Comparison of ENCODE assay signal across 21 mouse cellular contexts in genomic region chr14:21753367-21753766, GRCm38 (mm10). TPM values are rescaled to one million over a fixed set of nuclear protein-coding genes. Genes with fewer than 3 reads are reported as not detected.
"Had no signal": no experiment of that assay in that cellular context is flagged by ENCODE, and none has a peak within 500 bp of the region (broad histone marks: within the 10 kb centered on the region; RNA-seq: fewer than 3 reads in every experiment).

No protein-coding gene starts in this region.

- H3K9me3 ChIP-seq: neural tube, embryonic 13.5 days; neural tube, embryonic 15.5 days; stomach, embryonic 15.5 days had no signal

- H3K27ac ChIP-seq: neural tube, embryonic 13.5 days; neural tube, embryonic 15.5 days; stomach, embryonic 15.5 days had no signal

- H3K36me3 ChIP-seq: neural tube, embryonic 13.5 days; neural tube, embryonic 15.5 days; stomach, embryonic 15.5 days had no signal

- H3K4me2 ChIP-seq: neural tube, embryonic 15.5 days; stomach, embryonic 15.5 days had no signal

- DNase-seq: retina, postnatal 1 day; right cerebral cortex, adult 18-20 months; right cerebral cortex, postnatal 14 days; right cerebral cortex, postnatal 25 days; right cerebral cortex, postnatal 4 days; spleen, adult 18-20 months; thymus, adult 18-20 months; thymus, adult 2 months; thymus, postnatal 14 days; thymus, postnatal 25 days; thymus, postnatal 36 days; thymus, postnatal 4 days had no signal

- H3K27me3 ChIP-seq: neural tube, embryonic 13.5 days; neural tube, embryonic 15.5 days; stomach, embryonic 15.5 days had no signal

- H3K4me3 ChIP-seq: neural tube, embryonic 13.5 days; neural tube, embryonic 15.5 days; stomach, embryonic 15.5 days had no signal

- H3K9ac ChIP-seq: neural tube, embryonic 13.5 days; neural tube, embryonic 15.5 days; stomach, embryonic 15.5 days had no signal

RNA-seq across cellular contexts. Expression of gene Dusp13, which starts 2.4 kb away (rescaled TPM):
- total RNA-seq: neutrophil, adult 5-6 weeks had no signal
- polyA plus RNA-seq: neural tube, embryonic 13.5 days; neural tube, embryonic 14.5 days; stomach, embryonic 14.5 days; stomach, embryonic 15.5 days had no signal

RNA-seq across cellular contexts. Expression of gene Dupd1, which starts 39.0 kb away (rescaled TPM):
- total RNA-seq: neutrophil, adult 5-6 weeks had no signal
- polyA plus RNA-seq: neural tube, embryonic 13.5 days; small intestine, adult 2 months; spleen, adult 2 months; stomach, embryonic 14.5 days; stomach, embryonic 15.5 days; urinary bladder, adult 2 months had no signal
